Mouse (Mus musculus): ENCODE measurements around the gene Dsp.

- TF ChIP-seq POLR2A (IDR thresholded peaks at IDR 0.05; ENCODE audit: borderline replicate concordance, insufficient read depth, low read length) (no peak), CTCF (IDR thresholded peaks at IDR 0.05; ENCODE audit: borderline replicate concordance, insufficient read depth, low read depth, low read length) (no peak)
Observed at GRCm38 (mm10) chr13:38128246-38128645, 22.8 kb upstream of the Dsp start.

All from cerebellum, adult 2 months (tissue).